Mouse (Mus musculus) ES-E14 (cell line): Measurements from ENCODE around the gene Ereg. TPM values are rescaled to one million over a fixed set of nuclear protein-coding genes. Genes with fewer than 3 reads are reported as not detected.
A peak's percentile ranks its signal among the peaks of the same experiment; 100 is the strongest.

Source experiments
- DNase-seq: peaks from one replicate; pipeline ENCODE4 v3.0.0-alpha.2; 2013; ENCODE audit warnings: low read depth, low spot score
- H3K27ac ChIP-seq: 2 replicates; pipeline ENCODE4 v1.5.1; 2012; ENCODE audit warnings: low read depth, mild to moderate bottlenecking, low read length, moderate library complexity, mixed read lengths; ENCODE audit not compliant: poor library complexity, insufficient read depth, severe bottlenecking
- H3K36me3 ChIP-seq: 2 replicates; pipeline ENCODE4 v1.6.1; 2012; ENCODE audit warnings: mild to moderate bottlenecking, low read length, moderate library complexity, mixed read lengths; ENCODE audit not compliant: control insufficient read depth, poor library complexity, insufficient read depth, severe bottlenecking
- H3K4me1 ChIP-seq, 2 experiments: fragments of 150-350 bp in 1 of 2; sonication (generic) in 1 of 2; 2 replicates each; pipeline ENCODE4 v1.6.1; 2012; ENCODE audit warnings: low read length in 2 of 2, mild to moderate bottlenecking in 1 of 2, mixed read lengths in 1 of 2; ENCODE audit not compliant: control insufficient read depth in 2 of 2, insufficient read depth in 2 of 2, poor library complexity in 1 of 2
- H3K4me3 ChIP-seq, 2 experiments: fragments of 150-350 bp in 1 of 2; sonication (generic) in 1 of 2; 2 replicates each; pipeline ENCODE4 v1.5.1; 2012; ENCODE audit warnings: low read length in 2 of 2, low read depth in 1 of 2, mild to moderate bottlenecking in 1 of 2, mixed read lengths in 1 of 2; ENCODE audit not compliant: insufficient read depth in 1 of 2, poor library complexity in 1 of 2, severe bottlenecking in 1 of 2
- H3K9ac ChIP-seq: 2 replicates; pipeline ENCODE4 v1.6.1; 2012; ENCODE audit warnings: low read depth, mild to moderate bottlenecking, low read length, mixed read lengths; ENCODE audit not compliant: poor library complexity, insufficient read depth, severe bottlenecking
- H3K9me3 ChIP-seq: fragments of 150-350 bp; sonication (generic); 2 replicates; pipeline ENCODE4 v1.6.1; 2012; ENCODE audit warnings: low read depth, mild to moderate bottlenecking, low read length; ENCODE audit not compliant: control insufficient read depth, insufficient read depth
- CHD2 ChIP-seq: IDR thresholded peaks from 2 replicates; pipeline ENCODE4 v1.6.1; 2014; ENCODE audit warnings: mild to moderate bottlenecking, low read depth, low read length, inconsistent platforms
- HCFC1 ChIP-seq: IDR thresholded peaks from 2 replicates; pipeline ENCODE4 v1.6.1; 2012; ENCODE audit warnings: low read length, inconsistent platforms, borderline replicate concordance; ENCODE audit not compliant: insufficient read depth
- MAFK ChIP-seq: IDR thresholded peaks from 2 replicates; pipeline ENCODE4 v1.6.1; 2014; ENCODE audit warnings: mild to moderate bottlenecking, low read depth, low read length, inconsistent platforms; ENCODE audit not compliant: insufficient read depth
- ZC3H11A ChIP-seq: IDR thresholded peaks from 2 replicates; pipeline ENCODE4 v1.6.1; 2012; ENCODE audit warnings: low read depth, mild to moderate bottlenecking, inconsistent platforms, low read length, borderline replicate concordance
- ZNF384 ChIP-seq: IDR thresholded peaks from 2 replicates; pipeline ENCODE4 v1.6.1; 2012; ENCODE audit warnings: low read depth, low read length, inconsistent platforms
- in situ Hi-C, 2 experiments: fragments of 600-800 bp; cut with MboI; formaldehyde crosslinking; loops; one replicate each; pipeline ENCODE4 v1.15.1; 2025; ENCODE audit warnings: low sequenced_read_pairs in 2 of 2, inconsistent platforms in 1 of 2; ENCODE audit not compliant: unreplicated experiment in 2 of 2
- total RNA-seq: library from RNA; depleted of rRNA; stranded (reverse); fragments of 300-350 nt; gene quantifications from 2 replicates; pipeline ENCODE4 v1.2.3, GENCODE M21; 2012; rRNA removed

The Ereg gene
- total RNA-seq, result 0.13 TPM in 1 of 2 replicates, not detected in the other

DNA sequence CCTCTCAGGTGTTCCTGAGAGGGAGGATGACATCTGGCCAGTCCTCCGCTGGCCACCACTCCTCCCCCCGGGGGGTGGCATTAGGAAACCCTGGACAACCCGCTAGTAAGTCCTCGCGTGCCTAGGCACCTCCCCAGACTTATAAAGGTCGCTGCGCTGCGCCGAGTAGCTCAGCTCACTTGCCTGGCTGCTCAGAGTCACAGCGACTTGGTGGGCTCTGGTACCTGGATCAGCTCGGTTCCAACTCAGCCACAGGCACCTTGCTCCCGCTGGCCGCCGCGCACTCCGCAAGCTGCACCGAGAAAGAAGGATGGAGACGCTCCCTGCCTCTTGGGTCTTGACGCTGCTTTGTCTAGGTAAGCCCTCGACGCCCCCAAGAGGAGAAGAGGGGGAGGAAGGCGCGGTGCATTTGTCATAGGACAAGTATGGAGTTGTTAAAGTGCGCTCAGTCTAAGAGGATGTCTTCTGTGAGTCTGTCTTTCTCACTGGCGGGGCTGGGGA lies at the start of gene Ereg:
Gene Ereg, plus strand, starts transcription at position 173 of the 501 bp plus-strand sequence.
- no peaks in the 10 kb centered on the region for H3K9me3 ChIP-seq
- H3K27ac ChIP-seq, result no peak within 1 kb of the TSS
- TF ChIP-seq ZNF384 (no peak), MAFK (no peak), HCFC1 (no peak), CHD2 (no peak), ZC3H11A (no peak)
- in situ Hi-C loops, result no loop called here
- no peak within 1 kb of the TSS for H3K9ac ChIP-seq
- DNase-seq, result peak; percentile 34
- no peaks in the 10 kb centered on the region for H3K4me1 ChIP-seq
- no peaks in the 10 kb centered on the region for H3K36me3 ChIP-seq
- H3K4me3 ChIP-seq, result peak within 1 kb of the TSS; percentile 21 to 34

GRCm38 (mm10) chr5:91027164-91027563 lies 47.3 kb upstream of the Ereg start, which contains the start of gene Epgn:
Epgn (plus strand) TSS chr5:91027464.
- Histone ChIP-seq H3K9ac (no peak within 1 kb of the TSS), H3K36me3 (no peaks in the 10 kb centered on the region), H3K4me1 (no peaks in the 10 kb centered on the region), H3K27ac (no peak within 1 kb of the TSS), H3K9me3 (no peaks in the 10 kb centered on the region), H3K4me3 (no peak within 1 kb of the TSS)
- in situ Hi-C loops, result no loop called here
- TF ChIP-seq ZC3H11A, result no peak
- no peak for TF ChIP-seq ZNF384
- TF ChIP-seq MAFK, result no peak
- TF ChIP-seq HCFC1, result no peak
- no peak for TF ChIP-seq CHD2
- no peak for DNase-seq

DNA sequence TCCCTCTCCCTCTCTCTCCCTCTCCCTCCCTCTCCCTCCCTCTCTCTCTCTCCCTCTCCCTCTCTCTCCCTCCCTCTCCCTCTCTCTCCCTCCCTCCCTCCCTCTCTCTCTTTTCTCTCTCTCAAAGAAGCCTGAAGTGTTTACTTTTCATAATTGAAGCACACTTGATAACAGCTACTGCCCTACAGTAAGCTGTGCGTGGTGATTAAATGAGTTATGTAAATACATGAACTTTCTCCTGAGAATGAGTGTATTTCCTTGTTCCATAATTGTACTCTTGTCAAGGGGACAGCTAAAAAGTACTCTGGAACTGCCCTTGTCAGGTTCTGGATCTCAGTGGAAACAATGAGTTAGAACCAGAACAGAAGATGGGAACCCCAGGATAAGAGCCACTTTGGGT lies 46.6 kb upstream of the Ereg start:
- no peaks in the 10 kb centered on the region for H3K36me3 ChIP-seq
- H3K27ac ChIP-seq, result no peak overlapping the region
- in situ Hi-C loops, result no loop called here
- no peak for TF ChIP-seq CHD2
- TF ChIP-seq ZC3H11A, result no peak
- TF ChIP-seq MAFK, result no peak
- H3K9ac ChIP-seq, result no peak overlapping the region
- H3K9me3 ChIP-seq, result no peaks in the 10 kb centered on the region
- H3K4me1 ChIP-seq, result no peaks in the 10 kb centered on the region
- no peak for DNase-seq
- H3K4me3 ChIP-seq, result no peak overlapping the region

DNA sequence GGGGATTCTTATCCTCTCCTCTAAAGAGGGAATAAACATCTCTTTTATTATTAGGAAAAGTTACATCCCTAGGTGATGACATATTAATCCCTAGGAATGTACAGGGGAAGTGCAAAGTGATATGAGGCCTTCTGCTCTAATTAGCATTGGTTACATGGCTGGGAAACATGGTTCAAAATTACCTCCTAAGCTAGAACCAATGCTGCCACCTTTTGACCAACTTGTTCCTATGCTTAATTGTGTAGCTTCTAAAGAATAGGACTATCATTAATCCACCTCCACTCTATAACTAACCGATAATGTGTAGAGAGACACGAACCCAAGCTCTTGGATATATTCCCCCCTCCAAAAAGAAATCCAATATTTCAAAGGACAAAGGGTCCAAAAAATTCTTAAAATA lies 43.8 kb upstream of the Ereg start:
- in situ Hi-C loops, result no loop called here
- H3K4me3 ChIP-seq, result no peak overlapping the region
- no peak for DNase-seq
- H3K9ac ChIP-seq, result no peak overlapping the region
- TF ChIP-seq ZC3H11A (no peak), MAFK (no peak), CHD2 (no peak), HCFC1 (no peak), ZNF384 (no peak)
- H3K36me3 ChIP-seq, result no peaks in the 10 kb centered on the region
- H3K9me3 ChIP-seq, result no peaks in the 10 kb centered on the region
- no peak overlapping the region for H3K27ac ChIP-seq
- H3K4me1 ChIP-seq, result no peaks in the 10 kb centered on the region

DNA sequence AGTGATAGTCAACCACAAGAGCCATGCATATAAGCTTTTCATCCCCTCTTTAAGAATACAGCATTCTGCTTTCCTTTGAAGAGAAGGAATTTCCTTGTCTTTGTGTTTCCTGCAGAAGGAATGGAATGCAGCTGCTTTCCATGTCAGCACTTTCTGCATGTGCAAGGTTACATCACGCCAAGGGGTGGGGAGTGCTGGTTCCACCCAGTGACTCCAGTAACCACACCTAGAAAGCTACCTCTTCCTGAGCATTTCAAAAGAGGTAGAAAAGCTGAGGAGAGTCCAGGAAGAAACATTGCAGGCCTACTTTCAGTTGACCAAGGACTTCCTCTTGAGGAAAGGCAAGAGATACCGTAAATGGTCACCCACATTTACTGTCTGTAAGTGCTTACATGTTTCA lies 39.1 kb upstream of the Ereg start:
- H3K4me3 ChIP-seq, result no peak overlapping the region
- no peak overlapping the region for H3K27ac ChIP-seq
- DNase-seq, result peak; percentile 19
- 0 out of 4 replicates have a peak, but pooled peaks cover 0 to 5% of the 10 kb centered on the region in 2 experiments for H3K4me1 ChIP-seq
- TF ChIP-seq CHD2 (no peak), ZC3H11A (no peak), ZNF384 (no peak), MAFK (no peak), HCFC1 (no peak)
- no peak overlapping the region for H3K9ac ChIP-seq
- no peaks in the 10 kb centered on the region for H3K36me3 ChIP-seq
- H3K9me3 ChIP-seq, result no peaks in the 10 kb centered on the region
- in situ Hi-C loops, result no loop called here
